7 mouse cellular contexts compared by ENCODE assay signal in genomic region chr9:117873172-117873571, GRCm38 (mm10).
DNase-seq lines count a peak whose midpoint lies in the region; ATAC-seq and TF ChIP-seq lines count a peak whose summit lies in the region.

No protein-coding gene starts in this region.

- H3K4me3 ChIP-seq in lung, embryonic 14.5 days (ENCODE audit: low read depth, low read length) = peak overlapping the region; percentile 58
- H3K4me3 ChIP-seq in forebrain, embryonic 14.5 days (ENCODE audit: low read depth, low read length) = peak overlapping the region; percentile 64
- H3K4me3 ChIP-seq in limb, embryonic 11.5 days (ENCODE audit: low read depth, low read length) = peak overlapping the region; percentile 46
- H3K4me3 ChIP-seq in stomach, embryonic 14.5 days (ENCODE audit: low read depth, low read length) = peak overlapping the region; percentile 57

- H3K9me3 ChIP-seq in lung, embryonic 14.5 days (ENCODE audit: low read depth, low read length) = no peaks in the 10 kb centered on the region
- H3K9me3 ChIP-seq in forebrain, embryonic 14.5 days (replicated peaks; ENCODE audit: control insufficient read depth, low read length) = no peaks in the 10 kb centered on the region
- H3K9me3 ChIP-seq in limb, embryonic 11.5 days (ENCODE audit: control insufficient read depth, low read length) = no peaks in the 10 kb centered on the region
- H3K9me3 ChIP-seq in stomach, embryonic 14.5 days (ENCODE audit: control insufficient read depth, low read depth, low read length) = no peaks in the 10 kb centered on the region

- no peak for DNase-seq in lung, embryonic 14.5 days
- no peak for DNase-seq in lung, postnatal 14 days
- no peak for DNase-seq in forebrain, embryonic 14.5 days (ENCODE audit: low spot score)
- no peak for DNase-seq in limb, embryonic 11.5 days (ENCODE audit: low spot score)
- no peak for DNase-seq in cerebellum, adult 11-12 months
- DNase-seq in yolk sac, embryonic 10.5 days (ENCODE audit: low spot score) = no peak

- H3K4me2 ChIP-seq in lung, embryonic 14.5 days = peak overlapping the region; percentile 97
- H3K4me2 ChIP-seq in forebrain, embryonic 14.5 days (ENCODE audit: low read length) = peak overlapping the region; percentile 91
- H3K4me2 ChIP-seq in limb, embryonic 11.5 days (ENCODE audit: low read depth, severe bottlenecking) = peak overlapping the region; percentile 98
- peak overlapping the region; percentile 97 for H3K4me2 ChIP-seq in stomach, embryonic 14.5 days (replicated peaks; ENCODE audit: low read depth, low read length)

- H3K27me3 ChIP-seq in lung, embryonic 14.5 days (ENCODE audit: insufficient read depth, low read length) = peaks cover 25% of the 10 kb centered on the region
- no peaks in the 10 kb centered on the region for H3K27me3 ChIP-seq in forebrain, embryonic 14.5 days (replicated peaks; ENCODE audit: control insufficient read depth, insufficient read depth, low read length)
- peaks cover 23% of the 10 kb centered on the region; the same call in 1 of the 2 replicates for H3K27me3 ChIP-seq in limb, embryonic 11.5 days (ENCODE audit: control insufficient read depth, insufficient read depth, low read length)
- peaks cover 8% of the 10 kb centered on the region; the same call in 1 of the 2 replicates for H3K27me3 ChIP-seq in stomach, embryonic 14.5 days (ENCODE audit: control insufficient read depth, insufficient read depth, low read length)

- peak overlapping the region; percentile 52; the same call in 1 of the 2 replicates for H3K9ac ChIP-seq in lung, embryonic 14.5 days
- peak overlapping the region; percentile 80 for H3K9ac ChIP-seq in forebrain, embryonic 14.5 days (ENCODE audit: low read length)
- H3K9ac ChIP-seq in limb, embryonic 11.5 days (ENCODE audit: low read length) = no peak overlapping the region
- H3K9ac ChIP-seq in stomach, embryonic 14.5 days (replicated peaks; ENCODE audit: low read depth, low read length) = no peak overlapping the region

- H3K27ac ChIP-seq in lung, embryonic 14.5 days (ENCODE audit: low read depth) = 0 out of 2 replicates have a peak overlapping the region, but pooled peaks have one; percentile 4
- no peak overlapping the region for H3K27ac ChIP-seq in forebrain, embryonic 14.5 days (ENCODE audit: low read depth, low read length)
- H3K27ac ChIP-seq in limb, embryonic 11.5 days (replicated peaks; ENCODE audit: low read depth, low read length) = no peak overlapping the region
- H3K27ac ChIP-seq in stomach, embryonic 14.5 days (ENCODE audit: low read length) = no peak overlapping the region

- H3K4me1 ChIP-seq in lung, embryonic 14.5 days (ENCODE audit: insufficient read depth) = peaks cover 4% of the 10 kb centered on the region; the same call in 1 of the 2 replicates
- H3K4me1 ChIP-seq in forebrain, embryonic 14.5 days (ENCODE audit: control insufficient read depth, insufficient read depth, low read length) = peaks cover 11% of the 10 kb centered on the region
- peaks cover 6% of the 10 kb centered on the region for H3K4me1 ChIP-seq in limb, embryonic 11.5 days (ENCODE audit: control insufficient read depth, insufficient read depth, low read length)
- 0 out of 2 replicates have a peak, but pooled peaks cover 8% of the 10 kb centered on the region for H3K4me1 ChIP-seq in stomach, embryonic 14.5 days (ENCODE audit: control insufficient read depth, insufficient read depth, low read length)

- ATAC-seq in lung, embryonic 14.5 days (ENCODE audit: insufficient read depth) = no peak
- peak; percentile 6; the same call in 1 of the 2 replicates for ATAC-seq in forebrain, embryonic 14.5 days
- ATAC-seq in limb, embryonic 11.5 days (ENCODE audit: insufficient number of reproducible peaks, low FRiP score, low TSS enrichment, low read depth) = no peak
- ATAC-seq in stomach, embryonic 14.5 days (ENCODE audit: insufficient number of reproducible peaks, insufficient read depth, low FRiP score, low read depth) = peak; percentile 7; the same call in 1 of the 2 replicates

- TF ChIP-seq CTCF in lung, embryonic 14.5 days (IDR thresholded peaks at IDR 0.05; ENCODE audit: low read depth) = no peak

- H3K36me3 ChIP-seq in lung, embryonic 14.5 days (ENCODE audit: insufficient read depth) = no peaks in the 10 kb centered on the region
- H3K36me3 ChIP-seq in forebrain, embryonic 14.5 days (ENCODE audit: control insufficient read depth, insufficient read depth, low read length) = no peaks in the 10 kb centered on the region
- H3K36me3 ChIP-seq in limb, embryonic 11.5 days (ENCODE audit: control insufficient read depth, insufficient read depth, low read length) = no peaks in the 10 kb centered on the region
- H3K36me3 ChIP-seq in stomach, embryonic 14.5 days (ENCODE audit: control insufficient read depth, insufficient read depth, low read length) = no peaks in the 10 kb centered on the region

- WGBS in lung, embryonic 14.5 days = 20% methylated on average over 8 of the region's 8 CpGs
- WGBS in forebrain, embryonic 14.5 days = 29% methylated on average over 8 of the region's 8 CpGs
- 33% methylated on average over 7 of the region's 8 CpGs for WGBS in limb, embryonic 11.5 days
- 19% methylated on average over 8 of the region's 8 CpGs for WGBS in stomach, embryonic 14.5 days

Comparison
In these comparisons a context has a peak if more than half of its experiments do, and no peak if none do; other contexts are left out.
1. ATAC-seq: peak in forebrain, embryonic 14.5 days (single experiment) and stomach, embryonic 14.5 days (single experiment); none in lung, embryonic 14.5 days (single experiment) and limb, embryonic 11.5 days (single experiment).
2. H3K9ac ChIP-seq: peak in lung, embryonic 14.5 days (single experiment) and forebrain, embryonic 14.5 days (single experiment); none in limb, embryonic 11.5 days (single experiment) and stomach, embryonic 14.5 days (single experiment).
3. Peak in every context shown above with its lines, with median percentiles within 50 percentile points of each other: H3K4me2 ChIP-seq and H3K4me3 ChIP-seq.